Mouse (Mus musculus) midbrain, embryonic 15.5 days (tissue): ENCODE measurements around the gene Pou2f1. TPM values are rescaled to one million over a fixed set of nuclear protein-coding genes. Genes with fewer than 3 reads are reported as not detected.

Experiments used
- ATAC-seq: fragments of 200-750 bp; cut with Nextera tagmentation; replicated peaks from 2 replicates; pipeline ENCODE4 v1.8.0; 2017; ENCODE audit warnings: moderate TSS enrichment
- H3K27ac ChIP-seq: fragments of 300-500 bp; sonication (generic); 2 replicates; pipeline ENCODE4 v1.5.1; 2015; ENCODE audit warnings: mild to moderate bottlenecking, inconsistent platforms
- H3K27me3 ChIP-seq: fragments of 300-500 bp; sonication (generic); replicated peaks from 2 replicates; pipeline ENCODE4 v1.6.1; 2015; ENCODE audit warnings: inconsistent platforms
- H3K36me3 ChIP-seq: fragments of 300-500 bp; sonication (generic); replicated peaks from 2 replicates; pipeline ENCODE4 v1.6.1; 2015; ENCODE audit warnings: inconsistent platforms
- H3K4me1 ChIP-seq: fragments of 300-500 bp; sonication (generic); 2 replicates; pipeline ENCODE4 v1.6.1; 2015; ENCODE audit warnings: inconsistent platforms
- H3K4me2 ChIP-seq: fragments of 300-500 bp; sonication (generic); 2 replicates; pipeline ENCODE4 v1.6.1; 2015; ENCODE audit warnings: inconsistent platforms, mild to moderate bottlenecking, moderate library complexity
- H3K4me3 ChIP-seq: fragments of 300-500 bp; sonication (generic); 2 replicates; pipeline ENCODE4 v1.5.1; 2015; ENCODE audit warnings: mild to moderate bottlenecking, inconsistent platforms
- H3K9ac ChIP-seq: fragments of 300-500 bp; sonication (generic); 2 replicates; pipeline ENCODE4 v1.6.1; 2015; ENCODE audit warnings: mild to moderate bottlenecking, inconsistent platforms
- H3K9me3 ChIP-seq: fragments of 300-500 bp; sonication (generic); 2 replicates; pipeline ENCODE4 v1.6.1; 2016; ENCODE audit warnings: inconsistent platforms
- WGBS: fragments of 180-500 bp; shearing (Covaris S2); methylation state at CpG from one replicate; pipeline ENCODE4 v1.1.7; 2015; ENCODE audit warnings: mixed read lengths; 5-methylcytosine and 5-hydroxymethylcytosine counted together
- polyA plus RNA-seq: library from polyadenylated mRNA; unstranded; fragments of >200 nt; fragmentation: Nextera tagmentation; extraction: Ambion mirVana; gene quantifications from 2 replicates; pipeline ENCODE4 v1.2.1, GENCODE M21; 2015

The Pou2f1 gene
- polyA plus RNA-seq, 1 experiment from 2014 or later = 30.1 TPM

GRCm38 (mm10) chr1:165822031-165822430, 180.4 kb downstream of the Pou2f1 start:
- Histone ChIP-seq H3K4me2 (no peak overlapping the region), H3K4me3 (no peak overlapping the region), H3K9ac (no peak overlapping the region), H3K4me1 (peaks cover 9% of the 10 kb centered on the region; the same call in 1 of the 2 replicates), H3K9me3 (no peaks in the 10 kb centered on the region), H3K27me3 (0 out of 2 replicates have a peak, but pooled peaks cover 6% of the 10 kb centered on the region), H3K27ac (no peak overlapping the region), H3K36me3 (no peaks in the 10 kb centered on the region)
- 89% methylated on average over 2 of the region's 2 CpGs for WGBS
- no peak for ATAC-seq

- H3K9me3 ChIP-seq = no peaks in the 10 kb centered on the region
- ATAC-seq = no peak
- peaks cover 20% of the 10 kb centered on the region for H3K4me1 ChIP-seq
- no peaks in the 10 kb centered on the region for H3K36me3 ChIP-seq
- no peak overlapping the region for H3K4me2 ChIP-seq
- WGBS = 78% methylated on average over 4 of the region's 4 CpGs
- H3K4me3 ChIP-seq = no peak overlapping the region
- 0 out of 2 replicates have a peak, but pooled peaks cover 6% of the 10 kb centered on the region for H3K27me3 ChIP-seq
- H3K27ac ChIP-seq = no peak overlapping the region
- no peak overlapping the region for H3K9ac ChIP-seq
Observed at GRCm38 (mm10) chr1:165819147-165819546, 183.3 kb downstream of the Pou2f1 start.

- Histone ChIP-seq H3K4me1 (peaks cover 26% of the 10 kb centered on the region), H3K27ac (peak overlapping the region; percentile 4; the same call in 1 of the 2 replicates)
Observed at GRCm38 (mm10) chr1:165818145-165818860, 184.2 kb downstream of the Pou2f1 start.

GRCm38 (mm10) chr1:165817264-165817663, 185.2 kb downstream of the Pou2f1 start:
- Histone ChIP-seq H3K4me1 (peaks cover 26% of the 10 kb centered on the region), H3K27me3 (0 out of 2 replicates have a peak, but pooled peaks cover 6% of the 10 kb centered on the region), H3K9me3 (no peaks in the 10 kb centered on the region), H3K27ac (no peak overlapping the region), H3K4me3 (no peak overlapping the region), H3K9ac (no peak overlapping the region), H3K36me3 (no peaks in the 10 kb centered on the region), H3K4me2 (no peak overlapping the region)
- no peak for ATAC-seq
- WGBS = 41% methylated on average over 9 of the region's 9 CpGs

More at GRCm38 (mm10) chr1:165818145-165818860, 184.2 kb downstream of the Pou2f1 start:
- Histone ChIP-seq H3K27me3 (0 out of 2 replicates have a peak, but pooled peaks cover 6% of the 10 kb centered on the region), H3K4me3 (no peak overlapping the region), H3K4me2 (no peak overlapping the region), H3K36me3 (no peaks in the 10 kb centered on the region), H3K9me3 (no peaks in the 10 kb centered on the region), H3K9ac (no peak overlapping the region)
- peak; percentile 35; the same call in 1 of the 2 replicates for ATAC-seq
- WGBS = 34% methylated on average over 8 of the region's 8 CpGs

GRCm38 (mm10) chr1:165816391-165816790, 186.1 kb downstream of the Pou2f1 start:
- Histone ChIP-seq H3K9ac (no peak overlapping the region), H3K4me2 (no peak overlapping the region), H3K9me3 (no peaks in the 10 kb centered on the region), H3K4me1 (peaks cover 26% of the 10 kb centered on the region), H3K27me3 (peaks cover 6% of the 10 kb centered on the region; the same call in 1 of the 2 replicates), H3K27ac (no peak overlapping the region), H3K36me3 (no peaks in the 10 kb centered on the region), H3K4me3 (no peak overlapping the region)
- 84% methylated on average over 9 of the region's 9 CpGs for WGBS
- no peak for ATAC-seq

Other genes with a start within 250 kb of the Pou2f1 start
- 29.3 and 31.6 TPM in 2 replicates for gene Creg1, start 238.9 kb downstream of the Pou2f1 start, polyA plus RNA-seq
- 1.1 and 1.2 TPM in 2 replicates for gene Cd247, start 214.0 kb downstream of the Pou2f1 start, polyA plus RNA-seq
- 1.5 and 1.7 TPM in 2 replicates for gene Dusp27, start 125.2 kb upstream of the Pou2f1 start, polyA plus RNA-seq
- gene Gpa33, start 127.6 kb upstream of the Pou2f1 start, polyA plus RNA-seq = 0.10 TPM in 1 of 2 replicates, not detected in the other
- gene Mael, start 236.1 kb upstream of the Pou2f1 start, polyA plus RNA-seq = 0.14 TPM in 1 of 2 replicates, not detected in the other